Mouse (Mus musculus) limb, embryonic 10.5 days (tissue): ENCODE data around the gene Slc25a44. TPM values are rescaled to one million over a fixed set of nuclear protein-coding genes. Genes with fewer than 3 reads are reported as not detected.
"Not testable (repeated sequence)": the region's sequence is repeated elsewhere in the genome, so short reads cannot be mapped to it uniquely, and the experiment has no call there.

Source experiments
- DNase-seq: peaks from one replicate; pipeline ENCODE4 v3.0.0-alpha.2; 2017; ENCODE audit warnings: low spot score
- H3K27ac ChIP-seq: fragments of 300-500 bp; sonication (generic); 2 replicates; pipeline ENCODE4 v1.5.1; 2016; ENCODE audit warnings: mild to moderate bottlenecking
- H3K27me3 ChIP-seq: fragments of 300-500 bp; sonication (generic); 2 replicates; pipeline ENCODE4 v1.6.1; 2016; ENCODE audit warnings: low read depth, mild to moderate bottlenecking; ENCODE audit not compliant: poor library complexity, severe bottlenecking
- H3K36me3 ChIP-seq: fragments of 300-500 bp; sonication (generic); 2 replicates; pipeline ENCODE4 v1.6.1; 2016; ENCODE audit warnings: mild to moderate bottlenecking, moderate library complexity
- H3K4me1 ChIP-seq: fragments of 300-500 bp; sonication (generic); 2 replicates; pipeline ENCODE4 v1.6.1; 2016
- H3K4me3 ChIP-seq: fragments of 300-500 bp; sonication (generic); 2 replicates; pipeline ENCODE4 v1.5.1; 2016; ENCODE audit warnings: mild to moderate bottlenecking, moderate library complexity
- H3K9me3 ChIP-seq: fragments of 300-500 bp; sonication (generic); replicated peaks from 2 replicates; pipeline ENCODE4 v1.6.1; 2016; ENCODE audit warnings: mild to moderate bottlenecking
- WGBS: fragments of 180-500 bp; shearing (Covaris S2); methylation state at CpG from one replicate; pipeline ENCODE4 v1.1.7; 2016; 5-methylcytosine and 5-hydroxymethylcytosine counted together
- polyA plus RNA-seq: library from polyadenylated mRNA; unstranded; fragments of >200 nt; fragmentation: Nextera tagmentation; extraction: Ambion mirVana; gene quantifications from 2 replicates; pipeline ENCODE4 v1.2.1, GENCODE M21; 2016

Slc25a44 gene
- polyA plus RNA-seq, 1 experiment from 2014 or later: 18.0 TPM

DNA sequence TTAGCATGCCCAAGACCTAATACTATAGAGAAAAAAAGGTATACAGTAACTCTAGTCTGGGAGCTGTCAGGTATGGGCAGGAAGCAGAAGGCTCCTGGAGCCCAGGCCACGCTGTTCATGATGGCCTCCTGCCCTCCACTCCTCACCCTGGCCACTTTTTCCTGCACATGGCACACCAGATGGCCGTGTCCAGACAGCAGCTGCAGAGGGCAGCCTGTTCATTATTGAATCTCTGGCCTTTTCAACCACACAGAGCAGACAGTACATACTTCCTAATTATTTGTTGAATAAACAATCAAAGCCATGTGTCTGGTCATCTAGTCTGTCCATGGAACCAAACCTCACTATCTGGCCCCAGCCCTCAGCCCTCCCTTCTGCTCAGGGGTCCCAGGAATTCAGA is 26.3 kb downstream of the Slc25a44 start:
- H3K9me3 ChIP-seq: no peaks in the 10 kb centered on the region
- no peaks in the 10 kb centered on the region for H3K27me3 ChIP-seq
- H3K4me1 ChIP-seq: peaks cover 4% of the 10 kb centered on the region; the same call in 1 of the 2 replicates
- DNase-seq: no peak
- H3K36me3 ChIP-seq: peaks cover 94% of the 10 kb centered on the region
- 83% methylated on average over 2 of the region's 2 CpGs for WGBS
- H3K4me3 ChIP-seq: no peak overlapping the region
- H3K27ac ChIP-seq: no peak overlapping the region

DNA sequence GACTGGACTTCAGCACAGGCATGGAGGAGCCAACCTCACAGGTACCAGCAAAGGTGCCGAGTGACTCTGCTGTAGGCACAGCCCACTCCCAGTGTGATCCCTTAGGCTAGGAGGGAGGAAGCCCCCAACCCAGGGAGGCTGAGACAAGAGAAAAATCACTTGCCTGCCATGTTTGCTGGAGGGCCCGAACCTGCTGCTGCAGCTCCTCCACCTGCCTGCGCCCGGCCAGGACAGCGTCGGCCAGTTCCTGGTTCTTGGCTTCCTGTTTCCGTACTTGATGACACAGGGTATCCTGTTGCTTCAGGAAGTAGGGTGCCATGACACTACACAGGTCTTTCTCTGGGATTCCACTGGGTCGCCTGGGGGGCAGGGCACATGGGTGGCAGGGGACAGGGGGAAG is 29.2 kb downstream of the Slc25a44 start:
- Histone ChIP-seq H3K9me3 (no peaks in the 10 kb centered on the region), H3K27ac (no peak overlapping the region), H3K4me3 (no peak overlapping the region), H3K27me3 (no peaks in the 10 kb centered on the region), H3K4me1 (peaks cover 4% of the 10 kb centered on the region; the same call in 1 of the 2 replicates), H3K36me3 (peaks cover 93% of the 10 kb centered on the region)
- 92% methylated on average over 8 of the region's 8 CpGs for WGBS
- DNase-seq: no peak

- 92% methylated on average over 6 of the region's 6 CpGs for WGBS
- Histone ChIP-seq H3K4me1 (peaks cover 4% of the 10 kb centered on the region; the same call in 1 of the 2 replicates), H3K4me3 (no peak overlapping the region), H3K9me3 (no peaks in the 10 kb centered on the region), H3K36me3 (peaks cover 93% of the 10 kb centered on the region), H3K27me3 (no peaks in the 10 kb centered on the region), H3K27ac (no peak overlapping the region)
- DNase-seq: no peak
Observed at GRCm38 (mm10) chr3:88395288-88395687, 29.7 kb downstream of the Slc25a44 start.

GRCm38 (mm10) chr3:88393776-88394375 is 31.1 kb downstream of the Slc25a44 start:
- Histone ChIP-seq H3K4me3 (no peak overlapping the region), H3K27me3 (no peaks in the 10 kb centered on the region), H3K36me3 (peaks cover 89% of the 10 kb centered on the region), H3K9me3 (no peaks in the 10 kb centered on the region), H3K27ac (no peak overlapping the region), H3K4me1 (peaks cover 1% of the 10 kb centered on the region; the same call in 1 of the 2 replicates)
- 87% methylated on average over 9 of the region's 9 CpGs for WGBS
- DNase-seq: no peak

DNA sequence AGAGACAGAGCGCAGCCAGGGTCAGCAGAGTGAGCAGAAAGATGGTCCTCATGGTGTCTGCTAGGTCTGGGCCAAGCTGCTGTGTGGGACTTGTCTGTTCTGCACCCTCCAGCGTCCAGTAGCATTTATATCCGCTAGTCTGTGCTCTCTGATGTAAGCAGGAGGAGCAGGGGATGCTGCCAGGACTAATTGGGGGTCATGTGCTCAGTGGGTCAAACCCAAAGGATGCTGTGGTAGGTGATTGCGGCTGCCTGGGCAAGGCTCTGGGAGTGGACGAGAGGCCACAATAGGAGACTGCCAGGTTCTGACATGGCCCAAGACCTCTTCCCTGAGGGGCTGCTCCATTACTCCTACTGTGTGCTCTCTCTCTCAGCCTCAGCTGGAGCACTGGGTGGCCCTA is 40.6 kb downstream of the Slc25a44 start, which contains the start of gene Bglap:
Gene Bglap (minus strand): TSS at position 101 of the 400 bp plus-strand sequence.
- 81% methylated on average over 5 of the region's 5 CpGs for WGBS

DNA sequence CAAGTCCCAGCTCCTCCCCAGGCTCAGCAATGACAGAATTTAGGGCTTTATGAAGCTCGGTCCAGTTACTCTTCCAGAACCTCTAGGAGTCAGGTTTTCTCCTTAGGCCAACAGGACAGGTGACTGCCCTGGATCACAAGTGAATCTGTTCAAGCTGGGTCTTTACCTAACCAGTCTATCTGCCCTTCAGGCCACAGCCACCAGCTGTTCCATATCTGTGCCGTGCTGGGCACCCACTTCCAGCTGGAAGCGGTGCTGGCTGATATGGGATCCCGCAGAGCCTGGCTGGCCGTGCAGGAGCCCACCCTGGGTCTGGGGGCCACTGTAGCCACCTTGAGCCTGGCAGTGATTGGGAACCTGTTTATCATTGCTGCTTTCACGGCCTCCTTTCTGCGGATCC is 42.6 kb downstream of the Slc25a44 start:
- WGBS: 37% methylated on average over 2 of the region's 7 CpGs
- H3K4me3 ChIP-seq: not testable (repeated sequence)

More for the DNA sequence above, 40.6 kb downstream of the Slc25a44 start, which contains the start of gene Bglap:
- H3K27me3 ChIP-seq: peaks cover 9% of the 10 kb centered on the region; the same call in 1 of the 2 replicates
- DNase-seq: no peak
- H3K36me3 ChIP-seq: 0 out of 2 replicates have a peak, but pooled peaks cover 3% of the 10 kb centered on the region
- H3K4me3 ChIP-seq: no peak within 1 kb of the TSS
- H3K27ac ChIP-seq: no peak within 1 kb of the TSS
- H3K4me1 ChIP-seq: peaks cover 5% of the 10 kb centered on the region
- H3K9me3 ChIP-seq: no peaks in the 10 kb centered on the region

GRCm38 (mm10) chr3:88381389-88382315 is 43.3 kb downstream of the Slc25a44 start:
- WGBS: 9% methylated on average over 22 of the region's 22 CpGs

More for the DNA sequence above, 42.6 kb downstream of the Slc25a44 start:
- H3K27me3 ChIP-seq, H3K9me3 ChIP-seq, H3K27ac ChIP-seq, DNase-seq, H3K4me1 ChIP-seq, H3K36me3 ChIP-seq: not testable (repeated sequence)

DNA sequence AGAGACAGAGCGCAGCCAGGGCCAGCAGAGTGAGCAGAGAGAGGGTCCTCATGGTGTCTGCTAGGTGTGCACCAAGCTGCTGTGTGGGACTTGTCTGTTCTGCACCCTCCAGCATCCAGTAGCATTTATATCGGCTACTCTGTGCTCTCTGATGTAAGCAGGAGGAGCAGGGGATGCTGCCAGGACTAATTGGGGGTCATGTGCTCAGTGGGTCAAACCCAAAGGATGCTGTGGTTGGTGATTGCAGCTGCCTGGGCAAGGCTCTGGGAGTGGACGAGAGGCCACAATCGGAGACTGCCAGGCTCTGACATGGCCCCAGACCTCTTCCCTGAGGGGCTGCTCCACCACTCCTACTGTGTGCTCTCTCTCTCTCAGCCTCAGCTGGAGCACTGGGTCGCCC is 46.3 kb downstream of the Slc25a44 start, which contains the start of gene Bglap2:
Gene Bglap2 (minus strand): TSS at position 101 of the 400 bp plus-strand sequence.
- not testable (repeated sequence) for DNase-seq, H3K9me3 ChIP-seq, H3K27me3 ChIP-seq, H3K27ac ChIP-seq, H3K36me3 ChIP-seq, H3K4me3 ChIP-seq
- 81% methylated on average over 5 of the region's 5 CpGs for WGBS
- H3K4me1 ChIP-seq: peaks cover 16% of the 10 kb centered on the region

More at GRCm38 (mm10) chr3:88381389-88382315, 43.3 kb downstream of the Slc25a44 start:
- H3K27ac ChIP-seq: 0 out of 2 replicates have a peak overlapping the region, but pooled peaks have one; percentile 48
- H3K36me3 ChIP-seq, H3K27me3 ChIP-seq, H3K4me1 ChIP-seq, H3K9me3 ChIP-seq: not testable (repeated sequence)
- peak; percentile 48 for DNase-seq
- peak overlapping the region; percentile 37 for H3K4me3 ChIP-seq

GRCm38 (mm10) chr3:88376644-88377043 is 48.3 kb downstream of the Slc25a44 start:
- peak overlapping the region; percentile 58; the same call in 1 of the 2 replicates for H3K27ac ChIP-seq
- H3K27me3 ChIP-seq, H3K9me3 ChIP-seq, DNase-seq, H3K36me3 ChIP-seq: not testable (repeated sequence)
- 26% methylated on average over 6 of the region's 7 CpGs for WGBS
- peaks cover 11% of the 10 kb centered on the region for H3K4me1 ChIP-seq
- H3K4me3 ChIP-seq: peak overlapping the region; percentile 31

DNA sequence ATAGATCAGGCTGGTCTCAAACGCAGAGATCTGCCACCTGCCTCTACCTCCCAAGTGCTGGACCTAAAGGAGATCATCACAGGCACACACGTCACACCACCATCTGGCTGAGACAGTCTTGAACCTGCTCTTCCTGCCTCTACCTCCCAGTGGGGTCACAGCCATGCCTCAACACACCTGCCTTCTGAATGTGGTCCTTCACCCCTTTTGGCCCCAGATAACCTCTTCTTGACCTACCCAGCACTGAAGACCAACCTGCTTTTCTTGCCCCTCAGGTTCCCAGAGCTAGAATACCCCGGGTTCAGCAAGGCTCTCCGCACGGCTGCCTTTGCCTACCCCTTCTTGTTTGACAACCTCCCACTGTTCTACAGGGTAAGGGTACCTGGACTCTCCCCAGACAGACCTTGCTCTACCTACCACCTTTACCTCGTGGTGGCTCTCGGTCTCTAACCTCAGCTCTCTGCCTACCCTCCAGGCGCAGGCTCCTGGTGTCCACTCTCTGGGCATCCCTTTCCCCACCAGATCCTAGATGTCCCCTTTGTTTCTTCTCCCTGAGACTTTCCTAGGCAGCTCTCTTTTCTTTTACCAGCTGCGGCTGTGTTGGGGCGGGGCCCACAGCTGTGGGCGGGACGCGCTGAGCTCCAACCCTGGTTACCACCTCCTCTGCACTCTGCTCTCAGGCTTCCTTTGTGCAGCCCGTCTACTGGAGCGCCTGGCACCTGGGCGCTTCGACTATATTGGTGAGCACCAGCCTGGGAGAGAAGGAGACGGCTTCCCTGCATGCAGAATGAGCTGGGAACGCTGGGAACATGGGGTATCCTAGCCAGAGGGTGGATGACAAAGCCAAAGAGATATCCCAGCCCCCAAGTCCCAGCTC is 49.0 kb downstream of the Slc25a44 start:
- H3K4me1 ChIP-seq: peaks cover 10% of the 10 kb centered on the region
- not testable (repeated sequence) for H3K9me3 ChIP-seq, H3K36me3 ChIP-seq, H3K27me3 ChIP-seq
- H3K27ac ChIP-seq: peak overlapping the region; percentile 58; the same call in 1 of the 2 replicates
- H3K4me3 ChIP-seq: peak overlapping the region; percentile 31
- 12% methylated on average over 19 of the region's 19 CpGs for WGBS
- peak; percentile 58 for DNase-seq

GRCm38 (mm10) chr3:88372643-88373042 is 52.3 kb downstream of the Slc25a44 start, which contains the start of gene Bglap3:
Bglap3 (minus strand) TSS chr3:88372743.
- 95% methylated on average over 9 of the region's 9 CpGs for WGBS
- not testable (repeated sequence) for H3K9me3 ChIP-seq, DNase-seq, H3K27me3 ChIP-seq, H3K36me3 ChIP-seq, H3K27ac ChIP-seq, H3K4me3 ChIP-seq
- H3K4me1 ChIP-seq: peaks cover 10% of the 10 kb centered on the region

DNA sequence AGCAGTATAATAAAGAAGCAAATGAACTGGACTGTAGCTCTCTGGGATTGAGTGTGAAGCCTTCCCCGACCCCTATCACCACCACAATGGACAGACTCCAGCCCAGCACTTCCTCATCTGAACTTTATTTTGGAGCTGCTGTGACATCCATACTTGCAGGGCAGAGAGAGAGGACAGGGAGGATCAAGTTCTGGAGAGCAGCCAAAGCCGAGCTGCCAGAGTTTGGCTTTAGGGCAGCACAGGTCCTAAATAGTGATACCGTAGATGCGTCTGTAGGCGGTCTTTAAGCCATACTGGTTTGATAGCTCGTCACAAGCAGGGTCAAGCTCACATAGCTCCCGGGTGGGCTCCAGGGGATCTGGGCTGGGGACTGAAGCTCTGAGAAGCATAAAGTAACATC is 56.4 kb downstream of the Slc25a44 start:
- H3K36me3 ChIP-seq, DNase-seq, H3K4me3 ChIP-seq, H3K9me3 ChIP-seq, H3K27ac ChIP-seq: not testable (repeated sequence)
- 91% methylated on average over 7 of the region's 7 CpGs for WGBS
- peaks cover 23% of the 10 kb centered on the region for H3K4me1 ChIP-seq
- peaks cover 43% of the 10 kb centered on the region for H3K27me3 ChIP-seq
